Mouse (Mus musculus): ENCODE data around the gene Eng. TPM values are rescaled to one million over a fixed set of nuclear protein-coding genes. Genes with fewer than 3 reads are reported as not detected.

Eng gene
- polyA plus RNA-seq, 1 experiment = 1.6 TPM

DNA sequence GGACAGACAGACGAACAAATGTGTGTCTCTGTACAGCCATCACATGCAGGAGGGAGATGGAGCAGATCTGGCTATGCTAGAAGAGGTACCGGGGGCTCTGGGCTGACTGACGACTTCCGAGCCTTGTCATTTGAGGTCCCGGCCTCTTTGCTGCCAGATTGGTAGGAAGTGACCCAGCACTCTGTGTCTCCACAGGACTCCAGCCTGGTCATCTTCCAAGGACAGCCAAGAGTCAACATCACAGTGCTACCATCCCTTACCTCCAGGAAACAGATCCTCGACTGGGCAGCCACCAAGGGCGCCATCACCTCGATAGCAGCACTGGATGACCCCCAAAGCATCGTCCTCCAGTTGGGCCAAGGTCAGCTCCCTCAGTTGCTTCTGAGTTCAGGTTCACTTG lies 24.8 kb downstream of the Eng start:
- TF ChIP-seq MAX (IDR thresholded peaks at IDR 0.05; ENCODE audit: low read depth) = no peak
- no peak for TF ChIP-seq SRF (IDR thresholded peaks at IDR 0.05; ENCODE audit: control insufficient read depth, insufficient read length, low read depth)
- TF ChIP-seq REST (IDR thresholded peaks at IDR 0.05; ENCODE audit: insufficient read depth, insufficient read length) = no peak
- no peak for TF ChIP-seq E2F4 (IDR thresholded peaks at IDR 0.05; ENCODE audit: insufficient read depth)
- no peak for TF ChIP-seq MYOG (IDR thresholded peaks at IDR 0.05; ENCODE audit: control insufficient read depth in 1 of 3, insufficient read depth in 1 of 3, insufficient read length in 2 of 3, low read depth in 2 of 3)
- no peak for TF ChIP-seq USF1 (IDR thresholded peaks at IDR 0.05; ENCODE audit: low read depth)
- TF ChIP-seq POLR2A (IDR thresholded peaks at IDR 0.05; ENCODE audit: insufficient read length, low read depth) = no peak
- no peak for TF ChIP-seq TCF3 (IDR thresholded peaks at IDR 0.05; ENCODE audit: insufficient read length, low read depth)
- TF ChIP-seq TCF12 (IDR thresholded peaks at IDR 0.05; ENCODE audit: insufficient read depth, poor library complexity, severe bottlenecking) = no peak
- TF ChIP-seq MYOD1 (IDR thresholded peaks at IDR 0.05; ENCODE audit: control insufficient read depth in 1 of 3, insufficient read length in 2 of 3, low read depth in 2 of 3) = no peak
- no peak for TF ChIP-seq CEBPB (IDR thresholded peaks at IDR 0.05; ENCODE audit: insufficient read depth, poor library complexity, severe bottlenecking)
- TF ChIP-seq POLR2AphosphoS2 (IDR thresholded peaks at IDR 0.05; ENCODE audit: insufficient read length, low read depth) = no peak
- Histone ChIP-seq H3ac (ENCODE audit: control insufficient read depth, insufficient read length) (no peak overlapping the region), H3K4me2 (ENCODE audit: low read depth) (no peak overlapping the region), H3K4me3 (no peak overlapping the region), H3K36me3 (ENCODE audit: control insufficient read depth, insufficient read depth) (no peaks in the 10 kb centered on the region), H3K27me3 (ENCODE audit: control insufficient read depth, insufficient read depth, insufficient read length) (no peaks in the 10 kb centered on the region), H3K79me2 (ENCODE audit: control insufficient read depth, insufficient read depth) (no peaks in the 10 kb centered on the region)

DNA sequence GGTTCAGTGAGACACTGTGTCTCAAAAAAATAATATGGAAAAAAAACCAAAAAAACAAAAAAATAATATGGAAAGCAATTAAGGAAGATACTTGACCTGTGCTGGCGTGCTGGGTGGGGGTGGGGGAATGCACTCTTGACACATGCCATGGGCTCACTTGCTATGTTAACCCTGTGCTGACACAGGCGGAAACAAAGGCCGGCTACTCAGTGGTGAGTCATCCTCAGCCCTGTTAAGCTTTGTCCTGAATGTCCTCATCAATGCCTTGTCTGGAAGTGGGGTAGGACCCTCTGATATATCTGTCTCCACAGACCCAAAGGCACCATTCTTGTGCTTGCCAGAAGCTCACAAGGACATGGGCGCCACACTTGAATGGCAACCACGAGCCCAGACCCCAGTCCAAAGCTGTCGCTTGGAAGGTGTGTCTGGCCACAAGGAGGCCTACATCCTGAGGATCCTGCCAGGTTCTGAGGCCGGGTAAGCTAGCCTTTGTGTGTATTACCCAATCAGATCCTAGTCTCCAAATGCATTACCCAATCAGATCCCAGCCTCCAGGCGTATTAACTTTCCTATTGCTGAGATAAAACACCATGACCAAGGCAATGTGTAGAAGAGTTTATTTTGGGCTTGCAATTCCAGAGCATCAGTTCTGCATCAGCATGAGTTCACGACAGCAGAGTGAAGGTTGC lies 25.7 kb downstream of the Eng start:
- no peaks in the 10 kb centered on the region for H3K27me3 ChIP-seq (ENCODE audit: control insufficient read depth, insufficient read depth, insufficient read length)
- no peaks in the 10 kb centered on the region for H3K36me3 ChIP-seq (ENCODE audit: control insufficient read depth, insufficient read depth)
- no peak overlapping the region for H3ac ChIP-seq (ENCODE audit: control insufficient read depth, insufficient read length)
- no peak overlapping the region for H3K4me2 ChIP-seq (ENCODE audit: low read depth)
- TF ChIP-seq TCF3 (IDR thresholded peaks at IDR 0.05; ENCODE audit: insufficient read length, low read depth) (no peak), SRF (IDR thresholded peaks at IDR 0.05; ENCODE audit: control insufficient read depth, insufficient read length, low read depth) (no peak)
- H3K4me3 ChIP-seq = no peak overlapping the region
- no peaks in the 10 kb centered on the region for H3K79me2 ChIP-seq (ENCODE audit: control insufficient read depth, insufficient read depth)

DNA sequence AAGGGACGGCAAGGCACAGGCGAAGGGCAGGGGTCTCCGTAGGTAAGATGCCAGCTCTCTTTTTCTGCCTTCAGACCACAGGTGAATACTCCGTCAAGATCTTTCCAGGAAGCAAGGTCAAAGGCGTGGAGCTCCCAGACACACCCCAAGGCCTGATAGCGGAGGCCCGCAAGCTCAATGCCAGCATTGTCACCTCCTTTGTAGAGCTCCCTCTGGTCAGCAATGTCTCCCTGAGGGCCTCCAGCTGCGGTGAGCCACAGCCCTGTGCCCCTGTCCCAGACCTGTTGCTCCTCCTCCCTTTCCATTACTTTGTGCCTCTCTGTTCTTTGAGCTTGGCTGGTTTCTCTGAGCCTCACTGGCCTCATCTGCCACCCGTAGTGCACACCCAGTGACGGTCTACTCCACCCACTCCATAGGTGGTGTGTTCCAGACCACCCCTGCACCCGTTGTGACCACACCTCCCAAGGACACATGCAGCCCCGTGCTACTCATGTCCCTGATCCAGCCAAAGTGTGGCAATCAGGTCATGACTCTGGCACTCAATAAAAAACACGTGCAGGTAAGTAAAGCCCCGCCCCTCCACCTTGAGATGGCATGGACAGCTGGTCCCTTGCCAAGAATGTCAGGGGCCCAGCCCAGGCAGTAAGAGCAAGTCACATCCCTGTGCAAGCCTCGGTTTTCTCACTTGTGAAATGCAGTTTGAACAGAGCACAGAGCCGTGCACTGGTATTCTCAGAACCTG lies 27.0 kb downstream of the Eng start:
- no peaks in the 10 kb centered on the region for H3K36me3 ChIP-seq (ENCODE audit: control insufficient read depth, insufficient read depth)
- TF ChIP-seq TCF12 (IDR thresholded peaks at IDR 0.05; ENCODE audit: insufficient read depth, poor library complexity, severe bottlenecking) = no peak
- TF ChIP-seq USF1 (IDR thresholded peaks at IDR 0.05; ENCODE audit: low read depth) = no peak
- no peak for TF ChIP-seq MYOG (IDR thresholded peaks at IDR 0.05; ENCODE audit: control insufficient read depth in 1 of 3, insufficient read depth in 1 of 3, insufficient read length in 2 of 3, low read depth in 2 of 3)
- TF ChIP-seq CEBPB (IDR thresholded peaks at IDR 0.05; ENCODE audit: insufficient read depth, poor library complexity, severe bottlenecking) = no peak
- TF ChIP-seq E2F4 (IDR thresholded peaks at IDR 0.05; ENCODE audit: insufficient read depth) = no peak
- TF ChIP-seq POLR2A (IDR thresholded peaks at IDR 0.05; ENCODE audit: insufficient read length, low read depth) = no peak
- H3K27me3 ChIP-seq (ENCODE audit: control insufficient read depth, insufficient read depth, insufficient read length) = no peaks in the 10 kb centered on the region
- no peak overlapping the region for H3K4me3 ChIP-seq
- no peak overlapping the region for H3K4me2 ChIP-seq (ENCODE audit: low read depth)
- H3K79me2 ChIP-seq (ENCODE audit: control insufficient read depth, insufficient read depth) = no peaks in the 10 kb centered on the region
- H3ac ChIP-seq (ENCODE audit: control insufficient read depth, insufficient read length) = no peak overlapping the region

DNA sequence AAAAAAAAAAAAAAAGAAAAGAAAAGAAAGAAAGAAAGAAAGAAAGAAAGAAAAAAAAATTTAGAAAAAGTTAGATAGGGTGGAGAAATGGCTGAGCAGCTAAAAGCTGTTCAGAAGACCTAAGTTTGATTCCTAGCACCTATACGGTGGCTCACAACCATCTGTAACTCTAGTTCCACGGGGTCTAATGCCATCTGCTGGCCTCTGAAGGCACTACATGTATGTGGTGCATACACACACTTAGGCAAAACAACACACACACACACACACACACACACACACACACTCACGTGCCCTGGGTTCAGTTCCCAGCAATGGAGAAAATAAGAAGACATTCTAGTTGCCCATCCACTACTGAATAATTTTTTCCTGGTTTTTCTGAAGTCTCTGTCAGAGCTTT lies 30.4 kb downstream of the Eng start:
- Histone ChIP-seq H3K4me2 (ENCODE audit: low read depth) (no peak overlapping the region), H3K36me3 (ENCODE audit: control insufficient read depth, insufficient read depth) (no peaks in the 10 kb centered on the region), H3ac (ENCODE audit: control insufficient read depth, insufficient read length) (no peak overlapping the region), H3K79me2 (ENCODE audit: control insufficient read depth, insufficient read depth) (no peaks in the 10 kb centered on the region), H3K27me3 (ENCODE audit: control insufficient read depth, insufficient read depth, insufficient read length) (no peaks in the 10 kb centered on the region), H3K4me3 (no peak overlapping the region)
- TF ChIP-seq CEBPB (IDR thresholded peaks at IDR 0.05; ENCODE audit: insufficient read depth, poor library complexity, severe bottlenecking) (no peak), E2F4 (IDR thresholded peaks at IDR 0.05; ENCODE audit: insufficient read depth) (no peak), SRF (IDR thresholded peaks at IDR 0.05; ENCODE audit: control insufficient read depth, insufficient read length, low read depth) (no peak), MAX (IDR thresholded peaks at IDR 0.05; ENCODE audit: low read depth) (no peak), TCF3 (IDR thresholded peaks at IDR 0.05; ENCODE audit: insufficient read length, low read depth) (no peak), REST (IDR thresholded peaks at IDR 0.05; ENCODE audit: insufficient read depth, insufficient read length) (no peak), POLR2AphosphoS2 (IDR thresholded peaks at IDR 0.05; ENCODE audit: insufficient read length, low read depth) (no peak), USF1 (IDR thresholded peaks at IDR 0.05; ENCODE audit: low read depth) (no peak), TCF12 (IDR thresholded peaks at IDR 0.05; ENCODE audit: insufficient read depth, poor library complexity, severe bottlenecking) (no peak), MYOG (IDR thresholded peaks at IDR 0.05; ENCODE audit: control insufficient read depth in 1 of 3, insufficient read depth in 1 of 3, insufficient read length in 2 of 3, low read depth in 2 of 3) (no peak), MYOD1 (IDR thresholded peaks at IDR 0.05; ENCODE audit: control insufficient read depth in 1 of 3, insufficient read length in 2 of 3, low read depth in 2 of 3) (no peak), POLR2A (IDR thresholded peaks at IDR 0.05; ENCODE audit: insufficient read length, low read depth) (no peak)

DNA sequence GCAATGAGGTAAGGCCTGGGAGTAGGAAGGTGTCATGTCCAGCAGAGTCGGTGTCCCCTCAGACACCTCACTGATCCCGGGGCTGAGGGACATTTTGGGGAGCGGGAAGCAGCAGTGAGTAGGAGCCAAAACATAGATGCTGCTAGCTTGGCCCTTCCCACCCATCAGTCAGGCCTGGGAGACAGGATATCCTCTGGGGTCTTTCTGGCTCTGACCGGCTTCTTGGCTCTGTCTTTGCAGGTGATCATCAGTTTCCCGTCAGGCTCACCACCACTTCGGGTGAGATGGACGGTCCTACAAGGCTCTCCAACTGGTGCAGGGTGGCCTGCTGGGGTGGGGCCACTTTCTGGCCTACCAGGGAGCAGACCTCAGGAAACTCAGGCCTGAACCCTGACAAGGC lies 31.3 kb downstream of the Eng start:
- no peaks in the 10 kb centered on the region for H3K79me2 ChIP-seq (ENCODE audit: control insufficient read depth, insufficient read depth)
- no peak overlapping the region for H3K4me3 ChIP-seq
- H3K4me2 ChIP-seq (ENCODE audit: low read depth) = no peak overlapping the region
- H3K27me3 ChIP-seq (ENCODE audit: control insufficient read depth, insufficient read depth, insufficient read length) = no peaks in the 10 kb centered on the region
- TF ChIP-seq USF1 (IDR thresholded peaks at IDR 0.05; ENCODE audit: low read depth) (no peak), MYOG (IDR thresholded peaks at IDR 0.05; ENCODE audit: control insufficient read depth in 1 of 3, insufficient read depth in 1 of 3, insufficient read length in 2 of 3, low read depth in 2 of 3) (no peak), TCF3 (IDR thresholded peaks at IDR 0.05; ENCODE audit: insufficient read length, low read depth) (no peak), POLR2A (IDR thresholded peaks at IDR 0.05; ENCODE audit: insufficient read length, low read depth) (no peak), MYOD1 (IDR thresholded peaks at IDR 0.05; ENCODE audit: control insufficient read depth in 1 of 3, insufficient read length in 2 of 3, low read depth in 2 of 3) (no peak), TCF12 (IDR thresholded peaks at IDR 0.05; ENCODE audit: insufficient read depth, poor library complexity, severe bottlenecking) (no peak), E2F4 (IDR thresholded peaks at IDR 0.05; ENCODE audit: insufficient read depth) (no peak), REST (IDR thresholded peaks at IDR 0.05; ENCODE audit: insufficient read depth, insufficient read length) (no peak), CEBPB (IDR thresholded peaks at IDR 0.05; ENCODE audit: insufficient read depth, poor library complexity, severe bottlenecking) (no peak), MAX (IDR thresholded peaks at IDR 0.05; ENCODE audit: low read depth) (no peak), SRF (IDR thresholded peaks at IDR 0.05; ENCODE audit: control insufficient read depth, insufficient read length, low read depth) (no peak), POLR2AphosphoS2 (IDR thresholded peaks at IDR 0.05; ENCODE audit: insufficient read length, low read depth) (no peak)
- no peaks in the 10 kb centered on the region for H3K36me3 ChIP-seq (ENCODE audit: control insufficient read depth, insufficient read depth)
- H3ac ChIP-seq (ENCODE audit: control insufficient read depth, insufficient read length) = no peak overlapping the region
